Mouse (Mus musculus): ENCODE results near the gene Zfp541. TPM values are rescaled to one million over a fixed set of nuclear protein-coding genes. Genes with fewer than 3 reads are reported as not detected.

Gene Zfp541
- polyA plus RNA-seq, 1 experiment, result 0.28 TPM

DNA sequence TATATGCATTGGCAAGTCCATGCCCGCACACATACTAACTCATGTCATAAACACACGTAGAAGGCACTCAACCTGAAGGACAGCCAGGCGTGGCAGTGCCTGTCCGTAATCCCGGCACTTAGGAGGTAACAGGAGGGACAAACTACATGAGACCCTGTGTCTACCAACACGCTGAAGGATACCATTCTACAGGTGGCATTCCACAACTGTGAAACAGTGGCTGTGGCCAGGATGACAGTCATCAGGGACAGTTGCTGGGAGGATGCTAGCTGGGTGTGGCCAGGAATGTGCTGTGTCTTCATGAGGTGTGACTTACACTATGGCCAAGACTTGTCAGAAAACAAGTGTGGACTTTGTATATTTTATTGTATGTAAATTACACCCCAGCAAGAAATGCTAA is 24.6 kb upstream of the Zfp541 start:
- Histone ChIP-seq H3K4me3 (replicated peaks; ENCODE audit: insufficient read depth, low read depth, low read length) (no peak overlapping the region), H3K27me3 (ENCODE audit: control insufficient read depth, insufficient read depth, low read length) (no peaks in the 10 kb centered on the region), H3K27ac (ENCODE audit: insufficient read depth, low read length) (no peak overlapping the region), H3K4me1 (ENCODE audit: control insufficient read depth, insufficient read depth, low read length) (peaks cover 10% of the 10 kb centered on the region)
- DNase-seq, result no peak
- WGBS, result 86% methylated on average over 6 of the region's 6 CpGs
- TF ChIP-seq CTCF (IDR thresholded peaks at IDR 0.05; ENCODE audit: borderline replicate concordance, insufficient read depth, low read depth, low read length) (no peak), POLR2A (IDR thresholded peaks at IDR 0.05; ENCODE audit: borderline replicate concordance, insufficient read depth, low read length) (no peak)

GRCm38 (mm10) chr7:16039363-16039762 is 22.3 kb upstream of the Zfp541 start:
- DNase-seq, result no peak
- H3K27ac ChIP-seq (ENCODE audit: insufficient read depth, low read length), result no peak overlapping the region
- H3K4me1 ChIP-seq (ENCODE audit: control insufficient read depth, insufficient read depth, low read length), result peaks cover 7% of the 10 kb centered on the region
- 93% methylated on average over 5 of the region's 5 CpGs for WGBS
- H3K4me3 ChIP-seq (replicated peaks; ENCODE audit: insufficient read depth, low read depth, low read length), result no peak overlapping the region
- TF ChIP-seq CTCF (IDR thresholded peaks at IDR 0.05; ENCODE audit: borderline replicate concordance, insufficient read depth, low read depth, low read length) (no peak), POLR2A (IDR thresholded peaks at IDR 0.05; ENCODE audit: borderline replicate concordance, insufficient read depth, low read length) (no peak)
- no peaks in the 10 kb centered on the region for H3K27me3 ChIP-seq (ENCODE audit: control insufficient read depth, insufficient read depth, low read length)

- 13% methylated on average over 2 of the region's 2 CpGs for WGBS
- DNase-seq, result peak; percentile 54 to 69
- Histone ChIP-seq H3K27me3 (ENCODE audit: control insufficient read depth, insufficient read depth, low read length) (no peaks in the 10 kb centered on the region), H3K27ac (ENCODE audit: insufficient read depth, low read length) (no peak overlapping the region), H3K4me3 (replicated peaks; ENCODE audit: insufficient read depth, low read depth, low read length) (no peak overlapping the region), H3K4me1 (ENCODE audit: control insufficient read depth, insufficient read depth, low read length) (peaks cover 25% of the 10 kb centered on the region)
- TF ChIP-seq CTCF (IDR thresholded peaks at IDR 0.05; ENCODE audit: borderline replicate concordance, insufficient read depth, low read depth, low read length) (no peak), POLR2A (IDR thresholded peaks at IDR 0.05; ENCODE audit: borderline replicate concordance, insufficient read depth, low read length) (no peak)
These were observed 20.4 kb upstream of the Zfp541 start for GRCm38 (mm10) chr7:16041208-16041607.

- TF ChIP-seq POLR2A (IDR thresholded peaks at IDR 0.05; ENCODE audit: borderline replicate concordance, insufficient read depth, low read length) (no peak), CTCF (IDR thresholded peaks at IDR 0.05; ENCODE audit: borderline replicate concordance, insufficient read depth, low read depth, low read length) (no peak)
- Histone ChIP-seq H3K4me3 (replicated peaks; ENCODE audit: insufficient read depth, low read depth, low read length) (no peak overlapping the region), H3K27me3 (ENCODE audit: control insufficient read depth, insufficient read depth, low read length) (no peaks in the 10 kb centered on the region), H3K4me1 (ENCODE audit: control insufficient read depth, insufficient read depth, low read length) (peaks cover 25% of the 10 kb centered on the region), H3K27ac (ENCODE audit: insufficient read depth, low read length) (peak overlapping the region; percentile 35)
- DNase-seq, result peak in 1 of 2 experiments; percentile 58
- 27% methylated on average over 10 of the region's 10 CpGs for WGBS
These were observed 18.5 kb upstream of the Zfp541 start for GRCm38 (mm10) chr7:16042850-16043775.

- no peak for TF ChIP-seq CTCF (IDR thresholded peaks at IDR 0.05; ENCODE audit: borderline replicate concordance, insufficient read depth, low read depth, low read length)
- TF ChIP-seq POLR2A (IDR thresholded peaks at IDR 0.05; ENCODE audit: borderline replicate concordance, insufficient read depth, low read length), result no peak
- Histone ChIP-seq H3K27ac (ENCODE audit: insufficient read depth, low read length) (no peak overlapping the region), H3K4me3 (replicated peaks; ENCODE audit: insufficient read depth, low read depth, low read length) (no peak overlapping the region), H3K4me1 (ENCODE audit: control insufficient read depth, insufficient read depth, low read length) (peaks cover 25% of the 10 kb centered on the region), H3K27me3 (ENCODE audit: control insufficient read depth, insufficient read depth, low read length) (no peaks in the 10 kb centered on the region)
- DNase-seq, result no peak
- 22% methylated on average over 3 of the region's 3 CpGs for WGBS
These were observed 17.7 kb upstream of the Zfp541 start for GRCm38 (mm10) chr7:16043861-16044435.

DNA sequence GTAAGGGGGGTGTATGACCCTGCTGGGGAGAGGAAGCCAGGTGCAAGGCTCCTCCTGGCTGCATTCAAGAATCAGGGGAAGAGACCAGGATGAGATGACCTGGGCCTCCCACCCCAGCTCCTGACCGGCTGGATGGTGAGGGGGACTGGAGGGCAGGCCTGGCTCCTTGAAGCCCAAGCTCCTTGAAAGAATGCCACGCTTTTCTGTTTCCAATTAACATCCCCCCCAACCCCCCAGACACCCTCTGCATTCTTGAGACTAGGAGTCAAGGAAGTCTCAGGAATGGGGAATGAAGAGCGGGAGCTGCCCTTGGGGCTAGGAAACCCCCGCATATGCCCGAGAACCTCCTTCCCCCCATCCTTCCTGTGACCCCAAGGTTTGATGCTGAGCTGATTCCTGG is 17.1 kb upstream of the Zfp541 start:
- DNase-seq, result no peak
- TF ChIP-seq POLR2A (IDR thresholded peaks at IDR 0.05; ENCODE audit: borderline replicate concordance, insufficient read depth, low read length) (no peak), CTCF (IDR thresholded peaks at IDR 0.05; ENCODE audit: borderline replicate concordance, insufficient read depth, low read depth, low read length) (no peak)
- Histone ChIP-seq H3K27me3 (ENCODE audit: control insufficient read depth, insufficient read depth, low read length) (no peaks in the 10 kb centered on the region), H3K4me3 (replicated peaks; ENCODE audit: insufficient read depth, low read depth, low read length) (no peak overlapping the region), H3K27ac (ENCODE audit: insufficient read depth, low read length) (no peak overlapping the region), H3K4me1 (ENCODE audit: control insufficient read depth, insufficient read depth, low read length) (peaks cover 25% of the 10 kb centered on the region)
- WGBS, result 47% methylated on average over 5 of the region's 5 CpGs

- Histone ChIP-seq H3K27ac (ENCODE audit: insufficient read depth, low read length) (peak overlapping the region; percentile 99; the same call in 1 of the 2 replicates), H3K27me3 (ENCODE audit: control insufficient read depth, insufficient read depth, low read length) (no peaks in the 10 kb centered on the region), H3K4me3 (replicated peaks; ENCODE audit: insufficient read depth, low read depth, low read length) (no peak overlapping the region), H3K4me1 (ENCODE audit: control insufficient read depth, insufficient read depth, low read length) (peaks cover 25% of the 10 kb centered on the region)
- TF ChIP-seq POLR2A (IDR thresholded peaks at IDR 0.05; ENCODE audit: borderline replicate concordance, insufficient read depth, low read length) (no peak), CTCF (IDR thresholded peaks at IDR 0.05; ENCODE audit: borderline replicate concordance, insufficient read depth, low read depth, low read length) (no peak)
- DNase-seq, result no peak
- 32% methylated on average over 2 of the region's 2 CpGs for WGBS
These were observed 16.1 kb upstream of the Zfp541 start for GRCm38 (mm10) chr7:16045538-16045937.

- Histone ChIP-seq H3K27ac (ENCODE audit: insufficient read depth, low read length) (peak overlapping the region; percentile 99), H3K4me1 (ENCODE audit: control insufficient read depth, insufficient read depth, low read length) (peaks cover 25% of the 10 kb centered on the region), H3K4me3 (replicated peaks; ENCODE audit: insufficient read depth, low read depth, low read length) (peak overlapping the region; percentile 77), H3K27me3 (ENCODE audit: control insufficient read depth, insufficient read depth, low read length) (no peaks in the 10 kb centered on the region)
- no peak for TF ChIP-seq POLR2A (IDR thresholded peaks at IDR 0.05; ENCODE audit: borderline replicate concordance, insufficient read depth, low read length)
- TF ChIP-seq CTCF (IDR thresholded peaks at IDR 0.05; ENCODE audit: borderline replicate concordance, insufficient read depth, low read depth, low read length), result no peak
- DNase-seq, result no peak
- WGBS, result 3% methylated on average over 7 of the region's 7 CpGs
These were observed 15.5 kb upstream of the Zfp541 start for GRCm38 (mm10) chr7:16046101-16046480.
